Mouse (Mus musculus): Measurements from ENCODE around the gene Baz2b. TPM values are rescaled to one million over a fixed set of nuclear protein-coding genes. Genes with fewer than 3 reads are reported as not detected.

The Baz2b gene
- total RNA-seq (2017), result 125 to 210 TPM (median 148 TPM) in 3 replicates

GRCm38 (mm10) chr2:60209703-60210651 is at the start of gene Baz2b, which contains the start of gene March7:
Gene Baz2b, minus strand, starts transcription at chr2:60209839.
Gene March7, plus strand, starts transcription at chr2:60209887.
- ATAC-seq (replicated peaks; ENCODE audit: insufficient number of reproducible peaks, low FRiP score, low TSS enrichment, poor library complexity, severe bottlenecking), result peak; percentile 66

- no peak for ATAC-seq (replicated peaks; ENCODE audit: insufficient number of reproducible peaks, low FRiP score, low TSS enrichment, poor library complexity, severe bottlenecking)
These were observed 49.5 kb upstream of the Baz2b start for GRCm38 (mm10) chr2:60259186-60259585.

GRCm38 (mm10) chr2:60256751-60257150 is 47.1 kb upstream of the Baz2b start:
- ATAC-seq (replicated peaks; ENCODE audit: insufficient number of reproducible peaks, low FRiP score, low TSS enrichment, poor library complexity, severe bottlenecking), result no peak

- ATAC-seq (replicated peaks; ENCODE audit: insufficient number of reproducible peaks, low FRiP score, low TSS enrichment, poor library complexity, severe bottlenecking), result no peak
These were observed 43.9 kb upstream of the Baz2b start for GRCm38 (mm10) chr2:60253506-60253905.

- no peak for ATAC-seq (replicated peaks; ENCODE audit: insufficient number of reproducible peaks, low FRiP score, low TSS enrichment, poor library complexity, severe bottlenecking)
These were observed 43.1 kb upstream of the Baz2b start for GRCm38 (mm10) chr2:60252782-60253181.

GRCm38 (mm10) chr2:60234506-60234905 is 24.9 kb upstream of the Baz2b start:
- no peak for ATAC-seq (replicated peaks; ENCODE audit: insufficient number of reproducible peaks, low FRiP score, low TSS enrichment, poor library complexity, severe bottlenecking)

- no peak for ATAC-seq (replicated peaks; ENCODE audit: insufficient number of reproducible peaks, low FRiP score, low TSS enrichment, poor library complexity, severe bottlenecking)
These were observed 23.5 kb upstream of the Baz2b start for GRCm38 (mm10) chr2:60233147-60233546.

GRCm38 (mm10) chr2:60230361-60230760 is 20.7 kb upstream of the Baz2b start:
- no peak for ATAC-seq (replicated peaks; ENCODE audit: insufficient number of reproducible peaks, low FRiP score, low TSS enrichment, poor library complexity, severe bottlenecking)

- ATAC-seq (replicated peaks; ENCODE audit: insufficient number of reproducible peaks, low FRiP score, low TSS enrichment, poor library complexity, severe bottlenecking), result no peak
These were observed 18.8 kb upstream of the Baz2b start for GRCm38 (mm10) chr2:60228470-60228869.

GRCm38 (mm10) chr2:60223489-60223888 is 13.8 kb upstream of the Baz2b start:
- no peak for ATAC-seq (replicated peaks; ENCODE audit: insufficient number of reproducible peaks, low FRiP score, low TSS enrichment, poor library complexity, severe bottlenecking)

- no peak for ATAC-seq (replicated peaks; ENCODE audit: insufficient number of reproducible peaks, low FRiP score, low TSS enrichment, poor library complexity, severe bottlenecking)
These were observed 12.3 kb upstream of the Baz2b start for GRCm38 (mm10) chr2:60221954-60222353.

- ATAC-seq (replicated peaks; ENCODE audit: insufficient number of reproducible peaks, low FRiP score, low TSS enrichment, poor library complexity, severe bottlenecking), result no peak
These were observed 11.6 kb upstream of the Baz2b start for GRCm38 (mm10) chr2:60221236-60221635.

GRCm38 (mm10) chr2:60217620-60218019 is 8.0 kb upstream of the Baz2b start:
- no peak for ATAC-seq (replicated peaks; ENCODE audit: insufficient number of reproducible peaks, low FRiP score, low TSS enrichment, poor library complexity, severe bottlenecking)

GRCm38 (mm10) chr2:60216547-60217153 is 7.0 kb upstream of the Baz2b start:
- no peak for ATAC-seq (replicated peaks; ENCODE audit: insufficient number of reproducible peaks, low FRiP score, low TSS enrichment, poor library complexity, severe bottlenecking)

- no peak for ATAC-seq (replicated peaks; ENCODE audit: insufficient number of reproducible peaks, low FRiP score, low TSS enrichment, poor library complexity, severe bottlenecking)
These were observed 5.0 kb upstream of the Baz2b start for GRCm38 (mm10) chr2:60214683-60215082.

- ATAC-seq (replicated peaks; ENCODE audit: insufficient number of reproducible peaks, low FRiP score, low TSS enrichment, poor library complexity, severe bottlenecking), result no peak
These were observed 2.8 kb upstream of the Baz2b start for GRCm38 (mm10) chr2:60212488-60212887.

- ATAC-seq (replicated peaks; ENCODE audit: insufficient number of reproducible peaks, low FRiP score, low TSS enrichment, poor library complexity, severe bottlenecking), result no peak
These were observed 1.2 kb upstream of the Baz2b start for GRCm38 (mm10) chr2:60210821-60211220.

- ATAC-seq (replicated peaks; ENCODE audit: insufficient number of reproducible peaks, low FRiP score, low TSS enrichment, poor library complexity, severe bottlenecking), result peak; percentile 37; the same call in 1 of the 2 replicates
These were observed 472 bp downstream of the Baz2b start for GRCm38 (mm10) chr2:60209122-60209611.

GRCm38 (mm10) chr2:60205795-60206194 is 3.8 kb downstream of the Baz2b start:
- no peak for ATAC-seq (replicated peaks; ENCODE audit: insufficient number of reproducible peaks, low FRiP score, low TSS enrichment, poor library complexity, severe bottlenecking)

- peak; percentile 40; the same call in 1 of the 2 replicates for ATAC-seq (replicated peaks; ENCODE audit: insufficient number of reproducible peaks, low FRiP score, low TSS enrichment, poor library complexity, severe bottlenecking)
These were observed 5.5 kb downstream of the Baz2b start for GRCm38 (mm10) chr2:60204162-60204561.
